Mouse (Mus musculus) ovary, postnatal 14 days (tissue): ENCODE measurements at regions not wholly inside any gene's neighbourhood (a gene's known extent, or its start where the extent isn't known, plus 50 kb on each side); places are given as distances from the start of the nearest gene placed in this dataset.

Experiments
- DNase-seq: peaks from one replicate; pipeline ENCODE4 v3.0.0; 2022; ENCODE audit warnings: low spot score

DNA sequence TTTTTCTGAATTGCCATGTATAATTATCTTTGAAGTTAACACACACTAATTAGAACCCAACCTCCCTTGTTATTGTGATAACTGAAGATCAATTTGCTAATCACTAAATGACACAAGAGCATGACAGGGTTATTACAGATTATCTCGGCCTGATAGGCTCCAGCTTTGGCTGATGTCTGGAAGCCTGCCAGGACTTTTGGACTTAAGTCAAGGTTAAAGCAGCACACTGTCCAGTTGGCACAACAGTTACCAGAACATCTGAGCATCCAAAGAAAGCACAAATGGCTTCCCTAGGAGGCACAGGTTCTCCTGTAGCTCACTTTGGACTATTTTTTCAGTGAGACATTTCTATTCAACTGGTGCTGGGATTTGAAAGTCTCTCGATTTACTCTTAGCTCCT is 475.0 kb upstream of the A730009L09Rik start:
- DNase-seq: no peak

DNA sequence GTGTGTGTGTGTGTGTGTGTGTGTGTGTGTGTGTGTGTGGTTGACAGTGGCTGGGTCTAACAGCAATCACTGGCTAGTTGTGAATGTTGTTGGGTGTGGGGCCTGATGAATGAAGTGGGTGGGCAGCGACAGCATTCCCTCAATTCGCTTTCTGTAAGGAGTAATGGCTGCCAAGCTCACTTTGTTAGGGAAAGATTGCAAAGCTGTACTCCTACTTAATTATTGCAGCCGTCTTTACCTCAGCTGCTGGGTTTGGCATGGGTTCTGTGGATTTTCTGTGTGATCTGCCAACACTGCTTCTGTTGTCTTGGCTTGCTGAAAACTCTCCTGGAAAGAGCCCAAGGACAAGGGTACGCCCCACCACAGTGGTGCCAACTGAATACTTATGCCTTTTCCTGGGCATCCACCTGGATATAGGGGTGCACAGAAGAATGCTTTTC is 472.9 kb upstream of the A730009L09Rik start:
- DNase-seq: peak; percentile 18

DNA sequence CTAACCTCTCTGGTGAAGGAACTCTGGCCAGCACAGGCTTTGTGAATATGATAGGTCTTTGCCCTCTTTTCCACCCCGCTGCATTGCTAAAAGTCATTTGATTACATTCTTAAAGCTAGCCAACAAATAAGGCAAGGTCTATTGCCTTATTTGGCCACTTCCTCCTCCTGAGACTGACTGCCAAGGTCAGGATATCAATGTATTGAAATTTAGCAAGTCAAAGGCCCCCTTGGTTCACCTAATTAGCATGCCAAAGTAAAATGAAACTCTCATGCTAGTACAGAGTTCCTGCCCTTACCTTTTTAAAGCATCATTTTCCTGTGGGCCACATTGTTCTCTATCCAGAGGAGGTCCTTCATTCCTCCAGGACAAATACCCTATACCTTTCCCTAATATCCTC is 469.6 kb upstream of the A730009L09Rik start:
- no peak for DNase-seq
